ENCODE assay signal across 8 mouse cellular contexts in genomic region chr4:145050518-145051208, GRCm38 (mm10).
DNase-seq lines count a peak whose midpoint lies in the region.

No protein-coding gene starts in this region.

- DNase-seq in cerebellum, postnatal 14 days = peak; percentile 27 to 37
- DNase-seq in cerebellum, postnatal 25 days = no peak
- DNase-seq in right cerebral cortex, postnatal 4 days = peak; percentile 17
- DNase-seq in right cerebral cortex, postnatal 14 days = no peak
- DNase-seq in liver = peak; percentile 52
- DNase-seq in retina, postnatal 7 days (ENCODE audit: low read depth, low spot score) = peak; percentile 13
- DNase-seq in right cerebral cortex, adult 2 months (ENCODE audit: low spot score in 2 of 2) = no peak
- no peak for DNase-seq in ovary, postnatal 14 days (ENCODE audit: low spot score)

Comparison
In these comparisons a context has a peak if more than half of its experiments do, and no peak if none do; other contexts are left out.
1. DNase-seq: peak in cerebellum, postnatal 14 days (2 of 2), right cerebral cortex, postnatal 4 days (single experiment), liver (single experiment) and retina, postnatal 7 days (single experiment); none in cerebellum, postnatal 25 days (0 of 2), right cerebral cortex, postnatal 14 days (single experiment), right cerebral cortex, adult 2 months (0 of 2) and ovary, postnatal 14 days (single experiment).